Mouse (Mus musculus): ENCODE data around the gene Ttc41.

DNA sequence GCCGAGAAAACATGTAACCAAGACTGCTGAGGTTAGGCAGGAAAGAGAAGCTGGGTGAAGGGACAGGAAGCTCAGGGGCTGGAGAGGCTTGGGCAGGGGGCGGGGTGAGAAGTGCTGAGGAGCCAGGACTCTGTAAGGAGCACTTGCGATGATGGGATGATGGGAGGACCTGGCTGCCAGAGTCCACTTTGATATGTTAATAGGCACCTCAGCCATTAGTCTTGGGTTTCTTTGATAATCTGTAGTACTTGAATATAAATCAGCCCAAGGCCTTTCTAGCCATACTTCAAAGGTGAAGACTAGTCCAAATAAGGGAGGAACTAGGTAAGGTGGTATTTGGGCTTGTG, 56.7 kb downstream of the Ttc41 start:
- TF ChIP-seq CTCF (IDR thresholded peaks at IDR 0.05; ENCODE audit: extremely low read depth, insufficient read depth, low read length) = no peak
- no peak for TF ChIP-seq POLR2A (IDR thresholded peaks at IDR 0.05; ENCODE audit: extremely low read depth, insufficient read depth, low read length)

Data from cortical plate, adult 2 months (tissue).